Mouse (Mus musculus) lung, postnatal 0 days (tissue): ENCODE data around the gene Atg4b. TPM values are rescaled to one million over a fixed set of nuclear protein-coding genes. Genes with fewer than 3 reads are reported as not detected.

Experiments
- ATAC-seq: fragments of 200-750 bp; cut with Nextera tagmentation; 2 replicates; pipeline ENCODE4 v1.8.0; 2017; ENCODE audit warnings: moderate library complexity
- DNase-seq: peaks from one replicate; pipeline ENCODE4 v3.0.0-alpha.2; 2016; ENCODE audit warnings: low spot score
- H3K27ac ChIP-seq: fragments of 300-500 bp; sonication (generic); 2 replicates; pipeline ENCODE4 v1.5.1; 2014; ENCODE audit warnings: antibody characterized with exemption, mild to moderate bottlenecking, low read length, mixed read lengths
- H3K27me3 ChIP-seq: fragments of 300-500 bp; sonication (generic); replicated peaks from 2 replicates; pipeline ENCODE4 v1.6.1; 2014; ENCODE audit warnings: low read length, mixed read lengths; ENCODE audit not compliant: insufficient read depth
- H3K36me3 ChIP-seq: fragments of 300-500 bp; sonication (generic); 2 replicates; pipeline ENCODE4 v1.6.1; 2014; ENCODE audit warnings: low read length, mixed read lengths; ENCODE audit not compliant: insufficient read depth
- H3K4me1 ChIP-seq: fragments of 300-500 bp; sonication (generic); 2 replicates; pipeline ENCODE4 v1.6.1; 2014; ENCODE audit warnings: antibody characterized with exemption, low read depth, low read length, mixed read lengths; ENCODE audit not compliant: insufficient read depth
- H3K4me2 ChIP-seq: fragments of 300-500 bp; sonication (generic); replicated peaks from 2 replicates; pipeline ENCODE4 v1.6.1; 2014; ENCODE audit warnings: low read depth, mild to moderate bottlenecking, low read length, moderate library complexity, mixed read lengths
- H3K4me3 ChIP-seq: fragments of 300-500 bp; sonication (generic); 2 replicates; pipeline ENCODE4 v1.5.1; 2014; ENCODE audit warnings: low read depth, low read length
- H3K9ac ChIP-seq: fragments of 300-500 bp; sonication (generic); replicated peaks from 2 replicates; pipeline ENCODE4 v1.6.1; 2014; ENCODE audit warnings: low read depth, mild to moderate bottlenecking
- H3K9me3 ChIP-seq: fragments of 300-500 bp; sonication (generic); 2 replicates; pipeline ENCODE4 v1.6.1; 2016; ENCODE audit warnings: low read length, mixed read lengths
- CTCF ChIP-seq: IDR thresholded peaks from 2 replicates; pipeline ENCODE4 v1.5.1; 2016; ENCODE audit warnings: antibody characterized with exemption, mild to moderate bottlenecking
- EP300 ChIP-seq: IDR thresholded peaks from 2 replicates; pipeline ENCODE4 v1.6.1; 2016; ENCODE audit warnings: antibody characterized with exemption, mild to moderate bottlenecking, control low read depth
- WGBS: fragments of 180-500 bp; shearing (Covaris S2); extraction: QIAGEN DNeasy Blood & Tissue Kit; methylation state at CpG from one replicate; pipeline ENCODE4 v1.1.7; 2014; 5-methylcytosine and 5-hydroxymethylcytosine counted together
- polyA plus RNA-seq: library from polyadenylated mRNA; unstranded; fragments of >200 nt; fragmentation: Nextera tagmentation; extraction: Ambion mirVana; gene quantifications from 2 replicates; pipeline ENCODE4 v1.2.1, GENCODE M21; 2015

The Atg4b gene
- polyA plus RNA-seq, 1 experiment from 2014 or later = 54.2 TPM

- H3K4me3 ChIP-seq = no peak overlapping the region
- peaks cover 48% of the 10 kb centered on the region for H3K36me3 ChIP-seq
- H3K4me2 ChIP-seq = no peak overlapping the region
- no peaks in the 10 kb centered on the region for H3K9me3 ChIP-seq
- H3K27ac ChIP-seq = no peak overlapping the region
- DNase-seq (no peak), ATAC-seq (no peak)
- no peak for TF ChIP-seq CTCF
- no peaks in the 10 kb centered on the region for H3K27me3 ChIP-seq
- 82% methylated on average over 7 of the region's 7 CpGs for WGBS
- H3K9ac ChIP-seq = no peak overlapping the region
- no peaks in the 10 kb centered on the region for H3K4me1 ChIP-seq
Observed at GRCm38 (mm10) chr1:93818722-93819121, 67.4 kb downstream of the Atg4b start.

GRCm38 (mm10) chr1:93823796-93824495, 72.6 kb downstream of the Atg4b start:
- DNase-seq = no peak
- 61% methylated on average over 3 of the region's 3 CpGs for WGBS
- TF ChIP-seq CTCF = no peak
- TF ChIP-seq EP300 = no peak
- 0 out of 2 replicates have a peak overlapping the region, but pooled peaks have one; percentile 57 for H3K4me3 ChIP-seq
- H3K36me3 ChIP-seq = peaks cover 10% of the 10 kb centered on the region; the same call in 1 of the 2 replicates
- H3K9me3 ChIP-seq = no peaks in the 10 kb centered on the region
- no peaks in the 10 kb centered on the region for H3K27me3 ChIP-seq
- ATAC-seq = no peak
- H3K27ac ChIP-seq = peak overlapping the region; percentile 96
- peak overlapping the region; percentile 62 for H3K9ac ChIP-seq
- H3K4me2 ChIP-seq = no peak overlapping the region
- H3K4me1 ChIP-seq = peaks cover 11% of the 10 kb centered on the region; the same call in 1 of the 2 replicates

GRCm38 (mm10) chr1:93824609-93825008, 73.3 kb downstream of the Atg4b start, which contains the start of gene D2hgdh:
Gene D2hgdh (plus strand): TSS chr1:93824909.
- Histone ChIP-seq H3K27ac (peak within 1 kb of the TSS; percentile 96), H3K9me3 (no peaks in the 10 kb centered on the region), H3K4me1 (peaks cover 11% of the 10 kb centered on the region; the same call in 1 of the 2 replicates), H3K36me3 (peaks cover 3% of the 10 kb centered on the region; the same call in 1 of the 2 replicates), H3K4me3 (peak within 1 kb of the TSS; percentile 57), H3K9ac (peak within 1 kb of the TSS; percentile 62), H3K27me3 (no peaks in the 10 kb centered on the region), H3K4me2 (peak within 1 kb of the TSS; percentile 65)
- peak; percentile 6 for ATAC-seq
- TF ChIP-seq EP300 (no peak), CTCF (no peak)
- 8% methylated on average over 10 of the region's 10 CpGs for WGBS
- no peak for DNase-seq

- ATAC-seq = peak; percentile 98
- no peaks in the 10 kb centered on the region for H3K36me3 ChIP-seq
Observed at GRCm38 (mm10) chr1:93825105-93825674, 73.9 kb downstream of the Atg4b start.

GRCm38 (mm10) chr1:93825771-93826539, 74.7 kb downstream of the Atg4b start:
- no peak for ATAC-seq
- Histone ChIP-seq H3K4me3 (peak overlapping the region; percentile 57), H3K9ac (peak overlapping the region; percentile 62; the same call in 1 of the 2 replicates), H3K9me3 (no peaks in the 10 kb centered on the region), H3K4me2 (peak overlapping the region; percentile 65), H3K4me1 (peaks cover 11% of the 10 kb centered on the region; the same call in 1 of the 2 replicates), H3K36me3 (no peaks in the 10 kb centered on the region), H3K27ac (peak overlapping the region; percentile 96), H3K27me3 (no peaks in the 10 kb centered on the region)
- 40% methylated on average over 27 of the region's 27 CpGs for WGBS
- DNase-seq = peak; percentile 7
- TF ChIP-seq EP300 = no peak
- no peak; the same call in 1 of the 2 replicates for TF ChIP-seq CTCF

More at GRCm38 (mm10) chr1:93825105-93825674, 73.9 kb downstream of the Atg4b start:
- Histone ChIP-seq H3K27me3 (no peaks in the 10 kb centered on the region), H3K9ac (peak overlapping the region; percentile 62), H3K4me1 (peaks cover 11% of the 10 kb centered on the region; the same call in 1 of the 2 replicates), H3K4me3 (peak overlapping the region; percentile 57), H3K4me2 (peak overlapping the region; percentile 65), H3K9me3 (no peaks in the 10 kb centered on the region), H3K27ac (peak overlapping the region; percentile 96)
- WGBS = under 1% methylated on average over 30 of the region's 30 CpGs
- peak; percentile 97 for DNase-seq
- TF ChIP-seq CTCF (peak; percentile 45), EP300 (no peak)

- WGBS = 92% methylated on average over 9 of the region's 9 CpGs
- Histone ChIP-seq H3K9me3 (no peaks in the 10 kb centered on the region), H3K4me1 (peaks cover 11% of the 10 kb centered on the region; the same call in 1 of the 2 replicates), H3K4me3 (no peak overlapping the region), H3K9ac (no peak overlapping the region), H3K27ac (no peak overlapping the region), H3K4me2 (0 out of 2 replicates have a peak overlapping the region, but pooled peaks have one; percentile 65), H3K36me3 (no peaks in the 10 kb centered on the region), H3K27me3 (no peaks in the 10 kb centered on the region)
- no peak for ATAC-seq
- no peak for DNase-seq
- TF ChIP-seq EP300 (no peak), CTCF (no peak)
Observed at GRCm38 (mm10) chr1:93826540-93826835, 75.2 kb downstream of the Atg4b start.
